Mouse (Mus musculus): ENCODE results near the gene Myadml2. TPM values are rescaled to one million over a fixed set of nuclear protein-coding genes. Genes with fewer than 3 reads are reported as not detected.

The Myadml2 gene
- total RNA-seq, 2 experiments from 2014 or later = 3.0 to 3.5 TPM

DNA sequence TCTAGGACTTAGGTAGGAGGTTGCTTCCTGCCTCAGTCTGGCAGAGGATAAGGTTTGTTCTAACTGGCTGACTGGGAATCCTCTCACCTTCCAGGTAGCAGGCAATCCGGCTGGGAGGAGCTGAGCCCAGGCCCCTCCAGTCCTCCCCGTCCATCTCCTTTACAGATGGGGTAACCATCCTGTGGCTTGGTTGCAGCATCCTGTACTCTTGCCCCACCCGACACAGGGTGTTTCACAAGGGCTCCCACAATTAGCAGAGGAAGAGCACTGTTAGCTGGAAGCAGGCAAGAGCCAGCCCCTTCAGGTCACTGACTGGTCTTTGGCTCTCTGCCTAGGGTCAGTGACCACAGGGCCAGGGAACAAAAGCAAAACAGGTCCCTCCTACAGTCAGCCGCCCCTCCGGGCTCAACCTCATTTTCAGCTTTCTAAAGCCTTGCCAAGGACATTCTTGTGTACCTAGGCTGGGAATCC, 17.5 kb downstream of the Myadml2 start:
- no peak for DNase-seq (ENCODE audit: low spot score in 2 of 2)

DNA sequence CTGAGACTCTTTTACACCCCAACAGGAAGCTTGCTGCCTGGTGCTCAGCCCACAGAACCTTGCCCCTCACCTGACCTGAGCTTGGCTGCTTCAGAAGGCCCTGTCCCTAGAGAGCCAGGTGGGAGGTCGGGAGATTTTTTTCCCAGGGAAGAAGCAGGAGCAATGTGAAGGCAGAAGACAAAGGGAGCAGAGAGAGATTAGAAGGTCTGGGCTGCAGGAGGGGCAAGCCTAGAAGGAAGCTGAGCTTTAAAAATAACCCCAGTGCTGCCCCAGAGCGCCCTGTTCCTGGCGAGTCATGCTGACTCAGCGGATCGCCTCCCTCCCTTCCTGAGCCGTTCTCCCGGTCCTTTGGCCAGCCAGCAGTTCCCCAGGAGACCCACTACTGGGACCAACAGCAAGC, 18.0 kb downstream of the Myadml2 start:
- DNase-seq (ENCODE audit: low spot score in 2 of 2) = no peak

DNA sequence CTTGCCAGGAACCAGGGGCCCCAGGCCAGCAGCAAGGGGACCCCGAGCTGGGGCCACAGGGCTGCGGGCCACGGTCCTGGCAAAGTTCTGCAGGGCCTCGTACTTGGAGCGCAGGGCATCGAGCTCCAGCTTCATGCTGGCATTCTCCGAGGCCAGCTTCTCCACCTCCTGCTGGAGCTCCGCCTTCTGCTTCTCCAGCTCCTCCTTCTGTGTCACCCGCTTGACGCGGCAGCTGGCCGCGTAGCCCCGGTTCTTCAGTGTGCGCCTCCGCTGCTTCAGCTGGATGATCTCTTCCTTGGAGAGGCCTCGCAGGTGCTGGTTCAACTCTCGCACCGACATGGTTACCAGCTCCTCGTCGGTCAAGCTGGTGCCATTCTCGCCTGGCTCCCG, 18.6 kb downstream of the Myadml2 start:
- no peak for DNase-seq (ENCODE audit: low spot score in 2 of 2)

DNA sequence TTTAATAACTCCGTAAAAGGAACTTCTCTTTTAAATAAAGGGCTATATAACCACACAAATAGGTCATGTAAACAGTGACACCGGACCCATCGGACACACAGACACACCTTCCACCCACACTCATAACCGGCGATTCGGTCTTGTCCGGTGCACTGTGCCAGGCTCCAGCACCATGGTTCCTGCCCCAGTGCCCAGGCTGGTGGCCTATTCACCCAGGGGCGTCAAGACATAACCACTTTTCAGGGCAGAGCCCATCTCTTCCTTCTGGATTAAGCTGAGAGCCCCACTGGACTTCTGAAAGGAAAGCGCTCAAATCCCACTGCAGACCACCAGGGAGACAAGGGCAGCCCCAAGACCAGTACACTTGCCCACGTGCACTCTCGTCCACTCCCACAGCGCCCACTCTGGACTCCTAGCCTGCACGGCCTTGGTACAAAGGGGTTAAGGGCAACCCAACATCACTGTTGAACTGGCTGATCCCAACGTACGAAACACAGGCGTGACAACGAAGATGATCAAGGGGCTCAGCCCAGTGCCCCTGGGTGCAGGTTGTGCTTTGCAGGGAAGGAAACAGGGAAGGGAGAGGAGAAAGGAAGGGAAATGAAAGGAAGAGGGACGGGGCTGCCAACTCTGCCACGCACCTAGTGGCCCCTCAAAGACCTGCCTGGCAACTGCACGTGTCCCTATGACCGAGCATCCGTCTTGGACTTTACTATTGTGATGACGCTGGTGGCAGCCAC, 19.2 kb downstream of the Myadml2 start:
- DNase-seq (ENCODE audit: low spot score in 2 of 2) = no peak

DNA sequence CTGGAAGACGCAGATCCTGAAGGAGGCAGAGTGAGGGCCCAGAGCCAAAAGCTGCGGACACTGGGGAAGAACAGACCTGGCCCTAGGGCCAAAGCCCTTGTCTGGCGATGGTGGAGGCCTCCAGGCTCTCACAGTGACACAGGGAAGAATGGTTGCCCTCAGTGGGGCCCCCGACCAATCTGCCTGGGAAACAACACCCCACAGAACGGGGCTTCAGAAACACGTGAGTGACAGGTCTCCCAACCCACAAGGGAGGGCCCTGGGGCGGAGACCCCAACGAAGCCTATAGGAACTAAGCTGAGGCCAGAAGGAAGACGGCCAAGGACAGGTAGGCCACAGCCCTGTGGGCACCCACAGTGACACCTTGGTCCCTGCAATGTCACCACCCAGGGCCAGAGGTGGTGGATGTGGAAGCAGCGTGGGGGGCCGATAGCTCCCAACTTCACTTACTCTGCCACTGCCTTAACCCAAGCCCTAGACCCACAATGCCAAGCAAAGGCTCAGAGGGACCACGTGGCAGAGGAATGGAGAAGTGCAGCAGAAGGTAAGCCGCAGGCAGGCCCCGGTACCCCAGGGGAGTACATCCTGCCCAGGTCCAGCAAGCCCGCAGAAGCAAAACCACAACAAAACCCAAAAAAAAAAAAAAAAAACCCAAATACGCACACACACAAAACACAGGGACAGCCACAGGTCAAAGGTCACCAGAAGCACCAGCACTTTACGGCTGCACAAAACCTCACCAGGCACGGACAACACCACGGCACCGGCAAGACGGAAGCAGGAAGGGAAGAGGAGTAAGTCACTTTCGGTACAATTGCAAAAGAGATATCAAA, 20.3 kb downstream of the Myadml2 start:
- no peak for DNase-seq (ENCODE audit: low spot score in 2 of 2)

DNA sequence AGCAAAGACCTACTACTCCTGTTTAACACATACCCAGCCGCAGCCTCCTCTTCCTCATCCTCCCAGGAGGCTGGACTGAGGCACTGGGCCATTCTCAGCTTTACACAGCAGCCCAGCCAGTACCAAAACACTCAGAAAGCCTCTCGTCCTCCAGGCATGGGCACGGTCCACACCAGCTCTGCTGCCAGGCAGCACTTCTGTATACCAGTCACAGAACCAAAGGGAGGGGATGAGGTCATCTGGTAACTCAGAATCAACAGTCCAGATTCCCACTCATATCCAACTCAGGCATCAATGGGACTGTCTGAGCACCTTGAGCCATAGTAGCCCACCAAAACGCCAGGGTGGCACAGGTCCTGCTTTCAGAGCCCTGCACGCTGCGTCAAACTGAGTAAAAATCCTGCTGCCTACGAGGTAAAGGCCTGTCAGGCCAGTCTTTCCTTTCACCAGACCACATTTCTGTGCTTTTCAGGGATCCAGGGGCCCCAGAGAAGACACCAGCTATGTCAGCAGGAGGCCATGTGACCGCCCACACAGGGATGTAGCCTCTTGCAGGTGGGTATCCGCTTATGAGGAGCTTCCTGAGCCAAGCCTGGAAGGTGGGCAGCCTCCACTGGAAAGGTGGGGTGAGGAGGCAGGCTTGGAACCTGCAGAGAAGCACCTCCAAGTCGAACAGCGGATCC, 21.0 kb downstream of the Myadml2 start:
- DNase-seq (ENCODE audit: low spot score in 2 of 2) = no peak

DNA sequence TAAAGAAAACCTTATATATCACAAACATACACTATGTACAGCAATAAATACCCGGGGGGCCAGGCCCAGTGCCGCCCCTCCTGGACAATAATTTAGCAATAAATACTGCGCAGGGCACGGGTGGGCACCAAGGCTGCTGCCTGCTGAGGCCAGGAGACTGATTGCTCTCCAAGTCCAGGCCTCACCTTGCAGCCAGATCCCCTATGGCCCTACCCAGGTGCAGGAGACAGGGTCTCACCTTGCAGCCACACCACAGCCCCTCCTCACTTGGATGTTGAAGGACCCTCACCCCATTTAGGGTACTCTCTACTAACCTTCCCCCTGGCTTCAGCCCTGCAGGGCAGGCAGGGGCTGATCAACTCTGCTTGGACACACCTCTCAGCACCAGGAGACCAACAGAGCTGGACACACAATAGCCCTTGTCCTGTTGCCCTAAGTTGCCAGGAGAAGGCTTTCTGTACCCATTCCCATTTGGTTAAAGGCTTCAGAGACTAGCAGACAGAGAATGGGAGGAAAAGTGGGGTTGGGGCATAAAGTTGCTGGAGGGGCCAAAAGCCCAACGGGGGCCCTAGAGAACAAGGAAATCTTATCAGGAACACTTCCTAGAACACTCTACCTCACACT, 22.7 kb downstream of the Myadml2 start, which contains the start of gene Sirt7:
Gene Sirt7 (minus strand): TSS at position 89 of the 624 bp plus-strand sequence.
- DNase-seq (ENCODE audit: low spot score in 2 of 2) = no peak

DNA sequence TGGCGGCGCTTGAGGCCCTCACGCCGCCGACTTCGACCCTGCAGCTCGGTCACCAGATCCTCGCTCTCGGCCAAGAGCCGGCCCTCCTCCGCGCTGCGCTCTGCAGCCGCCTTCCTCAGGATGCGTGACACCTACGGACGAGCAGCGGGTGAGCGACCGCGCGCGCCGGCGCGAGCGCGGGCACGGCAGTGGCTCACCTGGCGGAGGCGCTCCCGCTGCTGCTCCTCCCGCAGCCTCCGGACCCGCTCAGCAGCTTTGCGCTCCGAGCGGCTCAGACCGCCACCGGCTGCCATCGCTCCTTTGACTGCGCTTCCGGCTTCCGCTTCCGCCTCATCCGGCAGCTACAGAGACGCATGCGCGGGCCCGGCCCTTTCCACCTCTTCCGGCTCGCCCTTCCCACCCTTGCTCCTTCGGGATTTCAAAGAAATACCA, 23.3 kb downstream of the Myadml2 start:
- peak; percentile 77 to 87 for DNase-seq (ENCODE audit: low spot score in 2 of 2)

DNA sequence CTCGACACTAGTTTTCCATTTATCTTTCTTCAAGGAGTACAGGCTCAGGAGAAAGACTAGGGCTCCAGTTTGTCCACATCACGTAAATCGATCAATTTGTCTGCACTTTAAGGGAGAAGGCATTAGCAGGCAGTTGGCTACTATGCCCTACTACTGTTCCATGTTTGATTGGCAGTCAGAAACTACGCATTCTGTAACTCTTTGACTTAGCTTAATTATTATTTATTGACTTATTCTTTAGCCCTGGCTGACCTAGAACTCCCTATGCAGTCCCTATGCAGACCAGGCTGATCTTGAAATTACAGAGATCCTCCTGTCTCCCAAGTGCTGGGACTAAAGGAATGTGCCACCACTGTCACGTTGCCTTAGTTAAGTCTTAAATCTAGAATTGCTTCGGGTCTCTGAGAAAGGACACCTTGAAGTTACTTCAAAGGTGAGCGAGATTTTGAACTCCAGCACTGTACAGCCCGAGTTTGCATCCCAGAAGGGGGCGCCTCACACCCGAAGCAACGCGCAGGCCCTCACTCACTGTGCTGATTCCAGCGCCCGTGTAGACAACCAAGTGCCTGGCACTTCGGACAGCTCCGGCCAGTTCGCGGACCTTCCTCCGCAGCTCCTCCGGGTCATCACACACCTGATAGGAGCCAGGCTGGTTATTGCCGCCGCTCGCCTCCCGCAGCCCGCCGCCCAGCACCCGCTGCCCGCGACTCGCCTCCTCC, 23.8 kb downstream of the Myadml2 start:
- DNase-seq (ENCODE audit: low spot score in 2 of 2) = peak; percentile 54 to 65

DNA sequence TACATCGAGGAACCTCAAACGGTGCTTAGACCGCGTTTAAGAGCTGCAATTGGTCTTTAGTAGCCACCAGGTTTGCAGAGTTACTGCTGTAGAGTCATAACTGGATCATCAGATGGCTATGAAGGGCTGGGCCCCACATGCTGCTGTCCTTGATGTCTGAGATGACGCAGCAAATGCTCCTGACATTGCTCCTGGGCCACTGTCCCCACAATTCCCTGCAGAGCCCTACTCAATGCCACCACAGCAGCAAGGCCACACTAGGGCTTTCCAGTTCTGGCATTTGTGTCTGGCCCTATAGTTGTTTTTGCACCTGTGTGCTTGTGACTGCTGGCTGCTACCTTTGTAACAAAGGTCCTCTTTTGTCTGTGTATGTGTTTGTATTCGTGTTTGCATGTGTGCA, 25.2 kb downstream of the Myadml2 start:
- DNase-seq (ENCODE audit: low spot score in 2 of 2) = no peak

DNA sequence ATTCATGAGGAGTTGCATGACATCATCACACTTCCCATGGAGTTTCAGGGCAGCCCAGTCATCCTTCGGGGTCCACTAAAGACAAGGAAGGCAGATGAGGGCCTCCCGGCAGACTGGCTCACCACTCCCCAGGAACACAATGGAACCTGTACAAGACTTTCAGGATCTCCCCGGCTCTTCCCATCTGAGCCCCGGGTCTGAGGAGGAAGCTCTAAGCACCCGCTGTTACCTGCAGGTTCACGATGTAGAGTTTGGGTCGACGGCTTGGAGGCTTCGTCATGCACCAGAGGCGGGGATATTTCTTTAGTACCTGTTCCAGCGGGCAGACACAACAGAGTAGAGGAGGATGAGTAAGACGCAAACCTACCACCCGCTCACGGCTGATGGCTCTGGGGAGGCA, 27.8 kb downstream of the Myadml2 start:
- DNase-seq (ENCODE audit: low spot score in 2 of 2) = no peak

DNA sequence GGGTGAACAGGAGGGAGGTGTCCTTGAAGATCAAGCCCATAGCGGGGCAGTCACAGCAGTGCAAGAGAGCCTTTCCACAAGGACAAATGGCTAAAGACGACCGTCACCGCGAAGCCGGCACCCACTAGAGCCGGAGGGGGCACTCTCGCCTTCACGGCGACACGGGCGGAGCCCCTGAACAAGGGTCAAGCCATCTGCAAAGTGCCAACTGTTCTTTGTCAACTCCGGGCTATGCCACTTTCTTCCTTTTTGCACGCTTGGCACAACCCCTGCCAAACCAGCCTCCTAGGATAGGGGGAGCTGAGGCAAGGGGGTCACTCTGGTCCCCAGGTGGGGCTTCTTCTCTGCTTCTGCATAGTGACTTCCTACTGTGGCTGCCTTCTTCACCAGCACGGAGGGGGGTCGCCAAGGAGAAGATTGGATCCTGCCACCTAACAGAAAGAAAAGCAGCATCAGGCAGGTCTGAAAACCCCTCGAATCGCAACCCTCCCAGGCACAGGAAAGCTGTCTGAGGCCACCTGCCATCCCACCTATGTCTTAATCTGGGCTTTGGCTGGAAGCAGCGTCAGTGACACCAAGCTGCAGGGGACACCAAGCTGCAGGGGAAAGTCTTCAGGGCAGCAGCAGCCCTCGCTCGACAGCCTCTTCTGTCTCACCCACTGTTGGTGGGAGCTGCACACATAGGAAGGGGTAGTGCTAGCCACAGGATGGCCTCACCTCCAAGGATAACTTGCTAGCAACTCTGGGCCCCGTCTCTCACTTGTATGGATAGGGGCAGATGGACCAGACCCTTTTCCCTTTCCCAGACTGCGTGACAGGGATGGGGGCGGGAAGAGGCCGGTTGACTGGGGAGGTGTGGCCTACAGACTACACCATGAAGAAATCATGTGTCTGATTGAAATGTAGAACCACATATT, 29.1 kb downstream of the Myadml2 start:
- no peak for DNase-seq (ENCODE audit: low spot score in 2 of 2)

DNA sequence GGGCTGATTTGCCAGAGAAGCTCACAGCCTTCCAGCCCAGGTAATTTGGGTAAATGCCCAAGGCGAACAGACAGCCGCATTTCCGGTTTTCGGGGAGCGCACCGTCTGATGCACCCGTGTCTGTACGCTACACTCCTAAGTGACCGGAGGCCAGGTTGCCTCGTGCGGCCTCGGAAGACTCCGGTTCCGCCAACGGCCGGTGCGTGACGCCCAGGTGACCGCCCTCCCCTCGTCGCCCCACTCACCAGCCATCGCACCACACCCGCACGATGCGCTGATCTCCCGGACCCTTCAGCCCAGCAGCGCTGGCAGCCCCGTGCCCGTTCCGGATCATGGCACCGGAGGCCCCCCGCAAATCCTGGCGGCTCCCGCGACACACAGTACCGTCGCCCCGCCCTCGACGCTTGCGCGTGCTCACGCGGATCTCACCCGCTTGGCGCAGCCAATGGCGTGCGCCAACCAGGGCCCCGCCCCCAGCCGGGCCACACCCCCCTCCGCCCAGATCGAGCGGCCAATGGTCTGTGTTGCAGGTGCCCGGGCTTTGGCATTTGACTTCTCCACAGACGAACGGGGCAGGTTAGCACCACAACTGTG, 30.3 kb downstream of the Myadml2 start, which contains the start of gene Pcyt2:
Gene Pcyt2 (minus strand): TSS at position 418 of the 594 bp plus-strand sequence.
- DNase-seq (ENCODE audit: low spot score in 2 of 2) = peak; percentile 86 to 92

DNA sequence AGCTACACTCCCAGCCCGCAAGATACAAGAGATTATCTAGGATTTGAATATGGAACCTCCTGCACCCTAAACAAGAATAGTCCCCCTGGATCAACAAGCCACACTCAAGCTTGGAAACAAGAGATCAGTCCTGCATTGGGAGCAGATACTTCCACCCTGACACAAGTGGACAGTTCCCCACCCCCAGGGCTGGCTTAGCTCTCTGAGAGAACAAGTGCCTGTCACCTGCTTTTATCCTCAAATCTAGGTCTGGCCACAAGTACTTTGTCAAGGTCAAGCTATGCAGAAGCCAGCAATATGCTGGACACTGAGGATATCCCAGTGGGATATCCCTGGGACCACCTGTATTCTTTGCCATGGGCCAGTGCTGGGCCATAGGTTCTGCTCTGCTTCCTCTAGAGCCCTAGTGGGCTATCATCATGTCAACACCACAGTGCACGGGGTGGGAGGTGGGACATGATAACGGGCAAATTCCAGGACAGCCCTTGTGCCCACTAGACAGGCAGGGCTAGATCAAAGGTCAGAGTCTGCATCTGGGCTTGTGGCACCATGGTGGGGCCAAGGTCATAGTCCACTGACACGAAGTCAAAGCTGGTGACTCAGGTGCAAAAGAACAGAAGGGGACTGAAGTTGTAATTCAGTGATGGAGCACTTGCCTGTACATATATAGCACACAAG, 31.2 kb downstream of the Myadml2 start:
- no peak for DNase-seq (ENCODE audit: low spot score in 2 of 2)

DNA sequence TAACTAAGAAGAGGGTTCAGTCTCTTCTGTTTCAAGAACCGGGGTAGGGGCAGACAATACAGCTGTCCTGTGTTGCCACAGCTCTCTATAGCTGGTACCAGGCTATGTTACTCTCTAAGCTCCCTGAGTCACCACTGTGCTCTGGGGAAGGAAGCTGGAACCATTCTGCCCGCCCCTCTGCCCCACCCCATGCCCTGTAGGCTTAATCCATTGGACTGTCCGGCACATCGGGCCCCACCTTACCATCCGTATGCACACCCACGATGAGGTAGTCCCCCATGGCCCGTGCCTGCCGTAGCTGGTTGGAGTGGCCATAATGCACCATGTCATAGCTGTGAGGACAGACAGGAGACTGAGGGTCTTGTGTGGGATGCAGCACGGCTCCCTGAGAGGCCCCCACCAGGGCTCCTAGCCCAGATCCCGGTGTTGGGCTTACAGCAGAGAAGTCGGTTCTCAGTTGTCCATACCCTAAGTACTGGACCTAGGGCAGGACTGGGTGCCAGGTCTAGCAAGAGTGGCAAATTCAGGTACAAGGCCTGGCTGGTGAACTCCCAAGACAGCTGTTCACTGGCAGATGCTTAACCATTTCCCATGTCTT, 32.3 kb downstream of the Myadml2 start:
- no peak for DNase-seq (ENCODE audit: low spot score in 2 of 2)

DNA sequence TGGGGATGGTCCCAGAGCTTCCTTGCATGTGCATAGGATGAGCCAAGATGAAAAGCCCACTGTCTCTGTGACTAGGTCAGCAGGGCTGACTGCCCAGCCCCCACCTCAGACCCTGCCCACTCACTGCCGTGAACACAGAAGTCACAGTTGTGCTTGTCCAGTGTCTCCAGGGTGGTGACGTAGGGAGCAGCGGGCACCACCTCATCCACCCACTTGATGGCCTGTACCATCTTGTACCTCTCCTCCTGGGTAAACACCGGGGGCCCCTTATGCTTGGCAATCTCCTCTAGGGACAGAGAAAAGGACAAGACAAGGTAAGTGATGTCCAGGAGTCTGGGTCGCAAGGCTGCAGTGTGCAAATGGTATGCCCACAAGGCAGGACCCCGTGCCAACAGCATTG, 32.8 kb downstream of the Myadml2 start:
- no peak for DNase-seq (ENCODE audit: low spot score in 2 of 2)

DNA sequence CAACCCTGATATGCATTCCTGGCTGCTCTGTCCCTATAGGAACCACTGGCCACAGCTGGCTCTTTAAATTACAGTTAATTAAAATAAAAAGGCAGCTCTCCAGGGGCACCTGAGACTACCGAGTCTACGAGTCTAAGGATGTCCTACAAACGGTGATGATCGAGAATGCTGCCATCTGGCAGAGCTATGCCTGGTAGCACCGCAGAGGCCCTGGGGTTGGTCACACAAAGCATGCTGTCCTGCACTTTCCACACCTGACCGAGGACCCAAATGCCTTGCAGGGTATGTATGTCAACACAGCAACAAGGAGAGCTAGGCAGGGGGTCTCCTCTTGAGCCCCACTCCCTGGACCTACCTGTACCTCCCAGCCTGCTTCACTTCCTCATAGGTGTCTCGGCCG, 34.0 kb downstream of the Myadml2 start:
- DNase-seq (ENCODE audit: low spot score in 2 of 2) = no peak

DNA sequence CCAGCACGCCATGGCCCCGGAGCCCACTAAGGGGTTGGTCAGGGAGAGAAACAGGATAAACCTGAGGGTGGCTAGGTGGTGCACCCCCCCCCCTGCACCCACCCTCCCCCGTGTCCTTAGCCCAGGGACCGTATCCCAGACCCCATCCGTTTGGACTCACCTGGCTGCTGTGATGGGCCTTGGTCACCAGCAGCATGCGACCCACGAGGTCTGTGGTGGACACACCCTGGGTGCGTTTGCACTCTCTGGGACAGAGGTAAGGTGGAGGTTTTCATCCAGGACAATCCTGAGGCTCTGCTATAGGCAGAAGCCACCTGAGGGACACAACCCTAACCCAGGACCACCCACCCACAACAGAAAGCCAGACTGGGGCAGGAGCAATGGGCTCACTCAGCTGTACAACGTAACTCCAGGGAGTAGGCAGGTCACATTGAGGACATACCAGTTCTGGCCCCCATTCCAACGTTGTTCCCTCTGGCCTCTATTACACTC, 34.4 kb downstream of the Myadml2 start:
- DNase-seq (ENCODE audit: low spot score in 2 of 2) = no peak
